In genomic region chr2:59642722-59643121, GRCm38 (mm10) we compare ENCODE assay signal across 14 mouse cellular contexts.
"Had no signal": no experiment of that assay in that cellular context is flagged by ENCODE, and none has a peak within 500 bp of the region (broad histone marks: within the 10 kb centered on the region; RNA-seq: fewer than 3 reads in every experiment).

No protein-coding gene starts in this region.

- H3K4me1 ChIP-seq: midbrain, embryonic 15.5 days had no signal

- H3K27ac ChIP-seq: limb, embryonic 13.5 days; liver, embryonic 14.5 days; midbrain, embryonic 15.5 days; neural tube, embryonic 13.5 days had no signal

- H3K4me2 ChIP-seq: limb, embryonic 13.5 days; midbrain, embryonic 11.5 days; midbrain, embryonic 15.5 days; neural tube, embryonic 13.5 days had no signal

- H3K9ac ChIP-seq: limb, embryonic 13.5 days; liver, embryonic 14.5 days; midbrain, embryonic 15.5 days; neural tube, embryonic 13.5 days had no signal

- ATAC-seq: inflammation-experienced regulatory T-cells, adult 6 months; intestine, postnatal 0 days; midbrain, embryonic 15.5 days had no signal

- H3K9me3 ChIP-seq: limb, embryonic 13.5 days; midbrain, embryonic 15.5 days; neural tube, embryonic 13.5 days had no signal

- H3K36me3 ChIP-seq: midbrain, embryonic 15.5 days; neural tube, embryonic 13.5 days had no signal

- H3K4me3 ChIP-seq: limb, embryonic 13.5 days; midbrain, embryonic 15.5 days; neural tube, embryonic 13.5 days had no signal

- DNase-seq: kidney, postnatal 25 days; left cerebral cortex, postnatal 4 days; retina, postnatal 1 day; right cerebral cortex, postnatal 4 days; spleen, adult 18-20 months; thymus, adult 18-20 months; thymus, postnatal 14 days had no signal
